Mouse (Mus musculus): ENCODE measurements around the gene Slc45a1. TPM values are rescaled to one million over a fixed set of nuclear protein-coding genes. Genes with fewer than 3 reads are reported as not detected.

Slc45a1 gene
- total RNA-seq (2022) = not detected

DNA sequence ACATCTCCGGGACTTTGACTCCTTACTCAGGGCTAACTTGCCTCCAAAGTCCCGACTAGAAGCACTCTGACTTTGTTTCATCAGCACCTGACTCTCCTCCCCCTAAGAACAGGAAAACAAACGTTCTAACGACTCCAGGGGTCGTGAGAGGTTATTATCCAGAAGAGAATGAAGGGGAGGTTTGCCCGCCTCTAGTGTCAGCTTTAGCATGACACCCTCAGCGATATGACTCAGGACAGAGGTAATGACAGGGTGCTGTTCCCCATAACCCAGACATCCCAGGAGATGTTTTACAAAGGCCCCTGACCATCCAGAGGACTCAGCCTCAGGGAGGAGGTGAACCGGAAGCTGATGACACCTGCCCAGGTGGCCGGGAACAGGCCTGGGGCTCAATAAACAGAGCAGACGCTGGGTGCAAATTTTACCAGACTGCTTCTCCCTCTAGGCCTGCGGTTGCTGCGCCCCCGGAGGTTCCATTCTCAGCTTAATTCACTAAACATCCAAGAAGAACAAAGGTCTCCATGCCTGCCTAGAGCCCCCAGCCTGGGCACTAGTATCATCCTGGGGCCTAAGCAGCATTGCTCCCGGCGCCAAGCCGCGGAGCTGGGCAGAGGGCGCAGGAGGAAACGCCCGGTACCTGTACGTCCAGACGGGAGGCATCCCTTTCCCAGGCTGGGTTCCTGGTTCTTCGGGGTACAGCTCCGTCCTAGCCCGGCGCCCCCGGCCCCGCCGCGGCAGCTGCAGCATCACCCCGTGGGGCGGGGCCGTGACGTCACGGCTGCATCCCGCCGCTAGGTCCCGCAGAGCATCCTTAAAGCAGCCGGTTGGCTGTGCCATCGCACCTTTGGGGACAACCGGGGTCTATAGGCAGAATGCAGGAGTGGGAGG, at the start of gene Slc45a1:
Gene Slc45a1 (minus strand): TSS at position 785 of the 888 bp plus-strand sequence.
- DNase-seq (ENCODE audit: low spot score in 2 of 2) = no peak

DNA sequence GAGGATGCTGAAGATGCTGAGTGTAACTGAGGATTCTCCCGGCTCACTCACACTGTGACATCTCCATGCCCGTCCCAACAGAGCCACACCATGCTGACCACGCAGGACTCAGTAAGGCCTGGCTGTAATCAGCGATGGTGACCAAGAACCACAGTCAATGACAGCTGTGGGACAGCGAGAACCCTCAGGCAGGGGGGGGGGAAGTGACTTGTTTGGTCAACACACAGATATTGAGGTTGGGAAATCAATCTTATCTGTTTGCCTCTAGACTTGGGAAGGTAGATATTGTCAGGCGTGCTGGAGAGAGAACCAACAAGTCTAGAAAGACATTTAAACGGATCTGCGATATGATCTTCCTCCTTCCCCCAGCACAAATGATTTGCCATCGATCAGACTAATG, 48.9 kb upstream of the Slc45a1 start:
- no peak for DNase-seq (ENCODE audit: low spot score in 2 of 2)

DNA sequence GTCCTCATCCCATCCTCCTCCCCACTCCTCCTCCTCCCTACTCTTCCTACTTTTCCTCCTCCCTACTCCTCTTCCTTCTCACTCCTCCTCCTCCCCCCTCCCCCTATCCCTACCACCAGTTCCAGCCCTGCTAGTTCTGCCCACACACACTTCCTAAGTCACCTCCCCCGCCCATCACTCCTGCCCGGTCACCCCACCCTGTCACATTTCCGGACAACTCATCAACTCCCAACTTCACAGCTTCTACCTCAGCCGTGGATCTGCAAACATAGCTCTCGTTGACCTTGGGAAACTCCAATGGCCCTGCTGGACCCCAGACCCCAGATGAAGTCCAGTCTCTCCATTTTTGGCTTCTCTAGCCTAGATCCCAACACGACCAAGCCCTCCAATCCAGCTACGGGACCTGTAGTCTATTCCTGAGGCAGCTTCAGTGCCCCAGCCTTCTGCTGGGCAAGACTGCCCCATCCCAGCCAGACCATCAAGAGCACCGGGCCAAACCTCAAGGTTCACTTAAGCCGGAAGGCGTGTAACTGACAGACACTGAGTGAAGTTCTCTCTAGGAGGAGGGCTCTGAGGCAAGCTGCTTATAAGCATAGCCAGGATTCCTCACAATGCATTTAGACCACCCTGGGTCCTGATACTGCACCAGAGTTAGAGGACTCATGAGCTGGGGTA, 42.6 kb upstream of the Slc45a1 start:
- no peak for DNase-seq (ENCODE audit: low spot score in 2 of 2)

DNA sequence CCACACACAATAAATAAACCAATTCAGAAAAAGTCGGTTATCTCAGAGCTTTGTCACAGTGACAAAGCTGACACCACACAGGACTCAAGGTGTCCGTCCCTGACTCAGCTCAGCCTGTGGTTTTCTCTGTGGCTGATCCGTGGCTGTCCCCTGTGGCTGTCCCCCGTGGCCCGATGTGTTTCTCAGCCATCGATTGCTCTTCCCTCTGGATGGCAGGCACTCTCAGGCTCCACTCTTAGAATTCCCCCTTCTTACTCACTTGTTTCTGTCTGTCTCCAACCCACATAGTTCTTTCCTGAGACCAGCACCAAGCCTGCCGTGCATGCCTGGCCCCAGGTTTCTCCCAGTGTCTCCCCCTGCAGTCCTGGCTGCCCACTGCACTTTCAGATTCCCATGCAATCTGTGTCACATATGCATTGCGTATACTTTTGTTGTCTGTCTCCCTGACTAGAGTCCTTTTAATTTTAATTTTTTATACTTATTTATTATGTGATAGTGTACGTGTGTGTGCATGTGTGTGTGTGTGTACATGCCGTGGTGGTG, 41.0 kb upstream of the Slc45a1 start:
- DNase-seq (ENCODE audit: low spot score in 2 of 2) = no peak

DNA sequence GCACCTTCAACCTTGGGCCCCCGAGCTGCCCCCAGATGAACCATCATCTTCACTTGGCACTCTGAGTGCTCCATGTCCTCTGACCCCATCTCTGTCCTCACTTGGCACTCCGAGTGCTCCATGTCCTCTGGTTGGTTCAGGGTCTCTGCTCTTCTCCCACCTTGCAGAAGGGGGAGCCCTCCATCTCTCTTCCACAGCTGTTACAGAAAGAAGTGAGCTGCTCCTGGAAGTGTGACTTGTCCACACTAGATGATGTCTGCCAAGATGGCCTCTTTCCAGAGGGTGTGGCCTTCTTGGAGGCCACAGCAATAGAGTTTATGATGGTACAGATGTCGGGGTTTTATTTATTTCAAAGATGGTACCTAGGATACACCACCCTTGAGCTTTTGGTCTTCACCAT, 38.8 kb upstream of the Slc45a1 start:
- peak; percentile 47 to 61 for DNase-seq (ENCODE audit: low spot score in 2 of 2)

DNA sequence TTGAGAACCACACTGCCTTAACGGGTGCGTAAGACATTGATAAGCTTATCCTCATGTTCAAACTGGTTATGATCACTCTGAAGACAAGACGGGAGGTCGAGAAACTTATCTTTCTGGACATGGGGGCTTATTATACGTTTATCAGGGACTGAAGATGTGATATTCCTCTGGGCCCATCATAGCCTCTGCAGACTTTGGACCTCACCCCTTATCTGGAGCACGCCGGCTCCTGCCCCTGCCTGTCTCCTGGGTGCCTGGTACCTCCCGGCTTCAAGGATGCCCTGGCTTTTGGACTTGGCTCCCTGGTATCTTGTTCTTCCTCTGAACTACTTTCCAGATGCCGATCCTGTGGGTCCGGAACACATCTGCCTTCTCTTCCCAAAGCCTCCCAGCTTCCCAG, 37.6 kb upstream of the Slc45a1 start:
- DNase-seq (ENCODE audit: low spot score in 2 of 2) = no peak

DNA sequence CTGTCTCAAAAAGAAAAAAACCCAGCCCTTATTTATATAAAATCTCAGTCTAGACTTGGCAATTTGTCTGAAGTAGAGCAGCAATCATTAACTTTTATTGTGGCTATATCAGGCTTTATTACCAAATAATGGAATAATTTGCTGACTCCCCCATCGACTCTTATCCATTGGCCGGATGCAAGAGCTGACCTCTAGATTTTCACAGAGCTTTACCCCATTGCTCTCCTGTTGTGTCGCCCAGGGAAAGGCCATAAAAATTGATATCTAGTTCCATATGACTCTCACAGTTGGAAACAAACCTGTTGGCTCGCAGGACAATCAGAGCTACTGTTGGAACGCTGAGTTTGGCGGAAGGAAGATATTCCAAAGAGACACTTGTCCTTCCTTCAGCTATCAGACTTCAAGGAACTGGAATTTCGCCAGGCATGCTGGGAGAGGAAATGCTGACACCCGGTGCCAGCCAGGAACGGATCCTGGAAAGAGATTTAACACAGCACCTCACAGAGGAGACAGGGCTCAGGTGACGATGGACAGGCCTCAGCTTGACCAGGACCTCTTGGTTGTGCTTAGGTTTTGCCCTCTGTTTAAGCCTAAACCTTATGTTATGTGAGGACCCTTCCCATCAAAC, 35.3 kb upstream of the Slc45a1 start:
- DNase-seq (ENCODE audit: low spot score in 2 of 2) = no peak

DNA sequence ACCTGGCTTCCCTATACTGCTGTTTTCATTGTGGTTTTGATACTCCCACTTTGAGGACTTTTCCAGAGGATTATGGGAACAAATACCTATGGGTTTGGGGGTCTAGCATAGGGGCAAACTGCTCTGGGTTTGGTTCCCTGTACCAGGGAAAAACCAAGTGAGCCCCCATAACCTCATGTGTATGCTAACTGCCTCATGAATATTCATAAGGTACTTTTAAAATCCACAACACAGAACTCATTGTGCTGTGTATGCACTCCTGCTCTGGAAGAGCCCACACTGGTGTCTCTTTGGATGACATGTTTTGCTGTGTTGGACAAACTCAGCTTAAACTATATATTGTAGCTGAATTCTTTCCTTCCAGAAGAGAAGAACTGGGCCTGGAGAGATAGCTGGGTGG, 34.6 kb upstream of the Slc45a1 start:
- no peak for DNase-seq (ENCODE audit: low spot score in 2 of 2)

DNA sequence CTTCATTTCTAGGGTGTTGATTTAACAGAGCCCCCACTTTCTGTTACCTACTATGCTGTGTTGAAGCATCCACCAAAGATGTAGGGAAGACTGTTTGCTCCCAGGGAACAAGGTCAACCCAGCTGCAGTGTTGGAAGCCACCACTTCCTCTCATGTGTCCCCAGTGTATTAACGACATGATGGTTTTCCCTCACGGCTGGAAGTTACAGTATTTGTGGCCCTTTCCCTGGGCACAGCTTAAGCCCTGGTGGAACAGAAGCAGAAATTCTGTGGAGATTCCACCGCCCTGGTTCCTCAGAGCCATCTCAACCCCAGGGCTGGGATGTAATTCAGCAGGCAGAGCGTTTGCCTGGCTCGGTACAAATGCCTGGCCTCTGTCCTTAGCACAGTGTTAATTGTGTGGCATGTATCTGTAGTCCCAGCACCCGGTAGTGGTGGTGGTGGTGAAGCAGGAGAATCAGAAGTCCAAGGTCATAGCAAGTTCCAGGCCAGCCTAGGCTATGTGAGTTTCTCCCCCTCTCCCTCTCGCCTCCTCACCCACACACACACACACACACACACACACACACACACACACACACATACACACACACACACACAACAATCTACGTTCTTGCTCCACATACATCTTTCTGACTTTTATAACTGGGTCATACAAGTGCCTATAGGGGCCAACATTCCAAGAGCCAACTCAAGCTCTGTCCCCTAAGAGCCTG, 34.0 kb upstream of the Slc45a1 start:
- DNase-seq (ENCODE audit: low spot score in 2 of 2) = no peak

DNA sequence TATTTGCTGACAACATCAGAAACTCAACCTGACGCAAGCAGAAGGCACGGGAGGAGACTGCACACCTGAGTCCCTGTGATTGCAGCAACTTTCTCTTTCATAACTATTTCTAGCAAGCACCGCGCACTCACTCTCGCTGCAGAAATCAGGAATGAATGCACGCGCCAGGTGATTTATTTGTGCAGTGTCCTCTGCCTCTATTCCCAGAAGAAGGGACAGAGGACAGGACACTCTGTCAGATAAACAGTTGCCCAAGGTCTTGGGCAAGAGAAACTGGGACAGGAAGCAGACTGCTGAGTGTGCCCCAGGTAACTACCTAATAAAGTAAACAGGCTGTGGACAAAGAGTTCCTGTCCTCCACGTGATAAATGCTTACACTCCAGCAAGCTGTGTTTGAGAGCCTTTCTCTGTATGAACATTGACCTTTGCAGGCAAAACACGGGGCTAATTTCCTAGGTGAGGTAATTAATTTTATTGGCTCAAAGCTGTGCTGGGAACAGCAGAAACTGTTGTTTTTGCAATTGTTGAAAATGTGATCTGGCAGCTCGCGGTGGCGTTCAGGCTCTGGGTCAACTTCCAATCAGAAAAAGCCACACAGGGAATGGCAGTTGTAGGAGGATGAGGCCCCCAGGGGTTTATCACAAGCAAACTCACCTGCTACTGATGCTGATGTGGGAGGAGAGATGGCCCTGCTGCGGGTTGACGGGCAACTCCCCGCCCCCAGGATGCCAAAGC, 33.2 kb upstream of the Slc45a1 start:
- no peak for DNase-seq (ENCODE audit: low spot score in 2 of 2)

DNA sequence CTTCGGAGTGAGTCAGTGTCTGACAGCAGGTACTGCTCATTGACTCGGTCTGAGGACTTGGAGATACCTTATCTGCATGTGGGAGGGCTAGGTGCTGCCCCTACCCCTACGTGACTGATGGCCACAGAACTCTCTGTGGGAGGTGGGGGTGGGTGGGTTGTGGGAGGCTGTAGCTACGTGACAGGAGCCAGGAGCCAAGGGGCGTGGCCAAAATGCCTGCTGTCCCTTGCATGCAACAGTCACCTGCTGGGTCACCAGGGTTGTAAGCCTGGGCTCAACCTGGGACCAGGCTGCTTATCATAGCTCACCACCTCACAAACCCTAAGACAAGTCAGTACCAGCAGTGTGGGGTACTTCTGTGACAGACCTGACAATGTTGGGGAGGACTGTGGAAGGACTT, 28.4 kb upstream of the Slc45a1 start:
- DNase-seq (ENCODE audit: low spot score in 2 of 2) = no peak

DNA sequence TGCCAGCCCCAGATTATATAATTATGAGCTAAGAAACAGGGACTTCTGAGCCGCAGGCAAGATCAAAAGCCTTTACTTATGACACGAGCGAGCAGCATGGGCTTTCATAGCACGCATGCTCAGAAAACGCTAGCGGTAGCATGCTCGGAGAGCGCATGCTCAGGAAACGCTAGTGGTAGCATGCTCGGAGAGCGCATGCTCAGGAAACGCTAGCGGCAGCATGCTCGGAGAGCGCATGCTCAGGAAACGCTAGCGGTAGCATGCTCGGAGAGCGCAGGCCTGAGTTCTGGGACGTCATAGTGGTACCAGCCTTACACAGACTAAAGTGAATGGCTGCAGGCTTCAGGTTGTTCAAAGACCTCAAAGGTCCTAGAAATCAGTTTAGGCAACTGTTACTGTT, 26.8 kb upstream of the Slc45a1 start:
- DNase-seq (ENCODE audit: low spot score in 2 of 2) = no peak

DNA sequence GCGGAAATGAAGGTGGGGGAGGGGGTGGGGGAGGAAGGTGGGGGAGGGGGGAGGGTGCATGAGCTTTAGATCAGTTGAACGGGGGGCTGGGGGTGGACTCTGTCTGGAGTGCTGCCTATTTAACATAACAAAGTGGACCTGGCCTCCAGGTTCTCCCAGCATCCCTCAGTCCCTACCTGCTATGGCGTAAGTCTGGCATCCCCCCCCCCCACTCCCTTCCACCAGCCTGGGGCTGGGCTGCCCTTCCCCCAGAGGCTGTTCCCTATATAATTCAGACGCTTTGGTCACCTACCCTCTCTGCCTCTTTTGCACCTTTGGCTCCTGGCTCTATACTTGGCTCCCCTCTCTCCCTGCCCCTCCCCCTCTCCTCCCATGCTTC, 25.9 kb upstream of the Slc45a1 start:
- no peak for DNase-seq (ENCODE audit: low spot score in 2 of 2)

DNA sequence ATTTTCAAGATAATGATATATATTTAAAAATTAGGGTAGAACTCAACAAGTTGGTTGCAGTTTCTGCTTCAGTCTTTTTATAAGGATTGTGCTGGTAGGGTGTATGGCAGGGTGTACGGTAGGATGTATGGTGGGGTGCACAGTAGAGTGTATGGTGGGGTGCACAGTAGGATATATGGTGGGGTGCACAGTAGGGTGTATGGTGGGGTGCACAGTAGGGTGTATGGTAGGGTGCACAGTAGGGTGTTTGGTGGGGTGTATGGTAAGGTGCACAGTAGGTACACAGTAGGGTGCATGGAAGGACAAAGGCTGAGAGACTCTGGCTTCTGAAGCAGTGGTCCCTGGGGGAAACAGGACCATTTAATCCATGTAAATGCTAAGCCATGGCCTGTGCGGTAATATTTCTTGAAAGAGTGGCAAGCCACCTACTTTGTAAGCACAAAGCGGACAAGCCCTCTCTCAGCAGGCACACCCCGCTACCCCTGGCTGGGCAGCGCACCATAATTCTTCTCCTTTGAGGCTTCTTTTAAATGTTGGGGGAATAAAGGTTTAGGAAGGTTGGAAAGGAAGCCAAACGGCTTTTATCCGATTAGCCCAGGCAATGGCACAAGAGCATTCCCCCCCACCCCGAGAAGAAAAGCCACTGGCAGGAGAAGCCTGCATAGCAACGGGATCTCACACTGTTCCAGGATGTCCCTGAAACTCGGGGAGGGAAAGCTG, 25.3 kb upstream of the Slc45a1 start:
- DNase-seq (ENCODE audit: low spot score in 2 of 2) = no peak

DNA sequence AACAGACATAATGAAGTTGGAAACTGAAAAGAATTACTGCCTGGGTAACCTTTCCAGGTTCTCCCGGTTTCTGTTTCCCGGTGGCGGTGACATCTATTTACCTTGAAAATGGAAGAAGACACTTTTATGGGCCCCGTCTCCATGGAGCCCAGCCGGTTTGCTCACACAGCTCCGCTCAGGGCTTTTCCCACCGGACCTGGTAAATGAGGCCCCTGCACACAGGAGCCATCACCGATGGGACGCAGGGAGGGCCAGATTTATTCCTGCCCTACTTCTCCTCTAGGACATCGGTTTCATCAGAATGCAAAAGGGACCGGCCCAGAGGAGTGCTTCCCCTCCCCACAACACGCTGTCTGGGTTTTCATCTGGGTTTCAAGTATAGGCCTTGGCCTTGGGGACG, 24.1 kb upstream of the Slc45a1 start:
- DNase-seq (ENCODE audit: low spot score in 2 of 2) = no peak

DNA sequence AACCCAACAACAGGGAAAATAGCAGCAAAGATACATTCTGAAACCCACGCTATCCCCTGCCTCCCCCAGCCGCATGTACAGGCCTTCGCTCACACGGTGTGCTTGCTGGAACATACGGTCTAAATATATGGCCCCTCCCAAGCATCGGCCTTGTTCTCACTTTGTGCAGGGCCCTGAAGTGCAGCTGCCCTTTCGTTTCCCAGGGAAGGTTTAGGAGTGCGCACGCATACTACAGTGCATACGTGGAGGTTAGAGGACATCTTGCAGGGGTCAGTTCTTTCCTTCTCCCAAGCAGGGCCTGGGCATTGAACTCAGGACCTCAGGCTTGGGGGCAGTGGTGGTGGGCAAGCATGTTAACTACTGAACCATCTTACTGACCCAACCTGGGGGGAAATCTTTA, 23.3 kb upstream of the Slc45a1 start:
- no peak for DNase-seq (ENCODE audit: low spot score in 2 of 2)

DNA sequence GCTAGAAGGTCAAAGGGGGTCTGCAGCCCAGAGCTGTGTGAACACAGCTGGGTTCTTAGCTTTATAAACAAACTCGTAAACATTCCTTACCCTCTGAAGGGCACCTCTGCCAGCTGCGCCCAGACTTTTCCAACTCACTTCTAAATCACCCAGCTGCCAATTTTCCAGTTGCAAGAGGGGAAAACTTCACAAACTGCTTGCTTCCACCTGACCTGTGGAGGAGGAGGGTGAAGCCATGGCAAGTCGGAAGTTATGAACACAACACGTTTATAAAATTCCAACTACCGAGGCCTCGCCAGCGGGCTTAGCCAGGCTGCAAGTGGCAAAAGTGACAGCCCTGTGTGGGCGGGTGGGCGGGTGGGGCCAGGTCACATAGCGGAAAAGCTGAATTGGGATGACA, 13.8 kb upstream of the Slc45a1 start:
- DNase-seq (ENCODE audit: low spot score in 2 of 2) = no peak

DNA sequence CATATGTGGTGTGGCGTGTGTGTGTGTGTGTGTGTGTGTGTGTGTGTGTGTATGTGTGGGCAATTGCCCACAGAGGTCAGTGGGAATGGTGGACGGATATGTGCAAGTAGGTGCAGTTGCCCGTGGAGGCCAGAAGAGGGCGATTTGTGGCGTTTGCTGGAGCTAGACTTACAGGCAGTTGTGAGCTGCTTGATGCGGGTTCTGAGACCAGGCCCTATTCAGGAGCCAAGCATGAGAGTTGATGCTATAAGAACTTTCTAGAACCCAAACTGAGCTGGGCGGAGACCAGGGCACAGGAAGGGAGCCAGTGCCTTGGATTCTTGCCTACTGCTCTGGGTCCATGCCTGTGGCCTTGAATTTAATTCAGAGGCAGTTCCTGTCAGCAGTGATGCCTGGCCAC, 12.8 kb upstream of the Slc45a1 start:
- DNase-seq (ENCODE audit: low spot score in 2 of 2) = no peak

DNA sequence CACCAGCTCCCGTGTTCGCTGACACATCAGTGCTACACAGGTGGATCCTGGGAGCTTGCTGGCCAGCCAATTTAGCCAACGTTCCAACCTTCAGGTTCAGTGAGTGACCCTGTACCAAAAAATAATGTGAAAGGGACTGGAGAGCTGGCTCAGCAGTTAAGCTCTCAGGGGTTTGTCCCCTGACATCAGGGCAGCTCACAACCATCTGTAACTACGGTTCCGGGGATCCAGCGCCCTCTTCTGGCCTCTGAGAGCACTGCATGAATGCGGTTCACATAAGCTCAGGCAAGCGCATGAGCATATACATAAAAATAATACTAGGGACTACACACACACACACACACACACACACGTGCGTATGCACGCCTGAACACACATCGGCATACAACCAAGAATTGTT, 11.2 kb upstream of the Slc45a1 start:
- DNase-seq (ENCODE audit: low spot score in 2 of 2) = no peak

DNA sequence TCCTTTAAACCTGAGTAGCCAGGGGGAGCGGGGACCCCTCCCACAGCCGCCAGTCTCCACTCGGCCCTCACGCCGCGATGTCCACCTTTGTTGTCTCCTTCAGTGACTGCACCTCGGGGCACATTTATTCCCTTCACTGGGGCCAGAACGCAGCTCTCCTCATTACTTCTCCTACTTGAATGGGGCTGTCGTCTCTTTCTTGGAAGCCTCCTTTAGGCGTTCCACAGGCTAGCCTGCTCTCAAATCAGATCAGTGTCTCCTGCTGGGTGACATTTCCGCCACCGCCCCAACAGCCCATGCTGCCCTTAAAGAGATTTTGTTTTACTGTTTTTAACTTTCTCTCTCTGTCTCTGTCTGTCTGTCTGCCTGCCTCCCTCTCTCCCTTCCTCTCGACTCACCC, 9.9 kb upstream of the Slc45a1 start:
- no peak for DNase-seq (ENCODE audit: low spot score in 2 of 2)

All from gastrocnemius, adult 8-10 months (tissue).